Mouse (Mus musculus) stomach, postnatal 0 days (tissue): ENCODE measurements around the gene Mboat2. TPM values are rescaled to one million over a fixed set of nuclear protein-coding genes. Genes with fewer than 3 reads are reported as not detected.

Experiments
- ATAC-seq: fragments of 200-750 bp; cut with Nextera tagmentation; 2 replicates; pipeline ENCODE4 v1.8.0; 2017; ENCODE audit not compliant: low FRiP score, low TSS enrichment
- DNase-seq: peaks from one replicate; pipeline ENCODE4 v3.0.0-alpha.2; 2016; ENCODE audit warnings: low spot score
- H3K27ac ChIP-seq: fragments of 300-500 bp; sonication (generic); replicated peaks from 2 replicates; pipeline ENCODE4 v1.5.1; 2014; ENCODE audit warnings: mild to moderate bottlenecking, control low read depth
- H3K27me3 ChIP-seq: fragments of 300-500 bp; sonication (generic); 2 replicates; pipeline ENCODE4 v1.6.1; 2014; ENCODE audit warnings: low read length; ENCODE audit not compliant: control insufficient read depth, insufficient read depth
- H3K36me3 ChIP-seq: fragments of 300-500 bp; sonication (generic); 2 replicates; pipeline ENCODE4 v1.6.1; 2014; ENCODE audit warnings: low read length, mixed read lengths; ENCODE audit not compliant: control insufficient read depth, insufficient read depth
- H3K4me1 ChIP-seq: fragments of 300-500 bp; sonication (generic); replicated peaks from 2 replicates; pipeline ENCODE4 v1.6.1; 2014; ENCODE audit warnings: antibody characterized with exemption; ENCODE audit not compliant: control insufficient read depth, insufficient read depth
- H3K4me2 ChIP-seq: fragments of 300-500 bp; sonication (generic); replicated peaks from 2 replicates; pipeline ENCODE4 v1.6.1; 2014; ENCODE audit warnings: low read depth, mild to moderate bottlenecking, control low read depth, moderate library complexity
- H3K4me3 ChIP-seq: fragments of 300-500 bp; sonication (generic); 2 replicates; pipeline ENCODE4 v1.5.1; 2014; ENCODE audit warnings: low read depth, low read length, control low read depth
- H3K9ac ChIP-seq: fragments of 300-500 bp; sonication (generic); 2 replicates; pipeline ENCODE4 v1.6.1; 2014; ENCODE audit warnings: mild to moderate bottlenecking, low read length, control low read depth, mixed read lengths
- H3K9me3 ChIP-seq: fragments of 300-500 bp; sonication (generic); 2 replicates; pipeline ENCODE4 v1.6.1; 2016; ENCODE audit warnings: low read length; ENCODE audit not compliant: control insufficient read depth
- CTCF ChIP-seq: IDR thresholded peaks from 2 replicates; pipeline ENCODE4 v1.5.1; 2016; ENCODE audit warnings: antibody characterized with exemption, low read depth, mild to moderate bottlenecking, moderate library complexity
- EP300 ChIP-seq: optimal IDR thresholded peaks from 2 replicates; pipeline ENCODE3; 2016; ENCODE audit warnings: antibody characterized with exemption
- WGBS: fragments of 180-500 bp; shearing (Covaris S2); extraction: QIAGEN DNeasy Blood & Tissue Kit; methylation state at CpG from one replicate; pipeline ENCODE4 v1.1.7; 2014; 5-methylcytosine and 5-hydroxymethylcytosine counted together
- polyA plus RNA-seq: library from polyadenylated mRNA; unstranded; fragments of >200 nt; fragmentation: Nextera tagmentation; extraction: Ambion mirVana; gene quantifications from 2 replicates; pipeline ENCODE4 v1.2.1, GENCODE M21; 2015

Mboat2 gene
- polyA plus RNA-seq, 1 experiment from 2014 or later: 96.2 TPM

- no peaks in the 10 kb centered on the region for H3K27me3 ChIP-seq
- no peak overlapping the region for H3K27ac ChIP-seq
- H3K4me1 ChIP-seq: peaks cover 4% of the 10 kb centered on the region
- 83% methylated on average over 1 of the region's 1 CpGs for WGBS
- ATAC-seq: no peak
- H3K36me3 ChIP-seq: no peaks in the 10 kb centered on the region
- no peak overlapping the region for H3K4me3 ChIP-seq
- no peak overlapping the region for H3K4me2 ChIP-seq
- no peaks in the 10 kb centered on the region for H3K9me3 ChIP-seq
- H3K9ac ChIP-seq: no peak overlapping the region
- DNase-seq: no peak
- TF ChIP-seq CTCF (no peak), EP300 (no peak)
Observed at GRCm38 (mm10) chr12:24875908-24876307, 45.2 kb downstream of the Mboat2 start.

GRCm38 (mm10) chr12:24877231-24877630 lies 46.6 kb downstream of the Mboat2 start:
- no peak overlapping the region for H3K4me3 ChIP-seq
- peak overlapping the region; percentile 71 for H3K27ac ChIP-seq
- no peaks in the 10 kb centered on the region for H3K9me3 ChIP-seq
- no peaks in the 10 kb centered on the region for H3K36me3 ChIP-seq
- DNase-seq (no peak), ATAC-seq (0 out of 2 replicates have a peak, but pooled peaks have one; percentile 7)
- WGBS: 31% methylated on average over 7 of the region's 7 CpGs
- H3K4me2 ChIP-seq: no peak overlapping the region; the same call in 1 of the 2 replicates
- H3K4me1 ChIP-seq: peaks cover 4% of the 10 kb centered on the region
- no peak overlapping the region for H3K9ac ChIP-seq
- no peaks in the 10 kb centered on the region for H3K27me3 ChIP-seq
- TF ChIP-seq EP300: no peak

GRCm38 (mm10) chr12:24878090-24878489 lies 47.4 kb downstream of the Mboat2 start:
- DNase-seq (no peak), ATAC-seq (no peak)
- Histone ChIP-seq H3K27ac (no peak overlapping the region), H3K4me1 (peaks cover 4% of the 10 kb centered on the region), H3K27me3 (no peaks in the 10 kb centered on the region), H3K9me3 (no peaks in the 10 kb centered on the region), H3K36me3 (no peaks in the 10 kb centered on the region), H3K4me2 (no peak overlapping the region), H3K9ac (no peak overlapping the region), H3K4me3 (no peak overlapping the region)
- whole genome bisulfite sequencing: 74% methylated on average over 6 of the region's 6 CpGs
- TF ChIP-seq CTCF (no peak), EP300 (no peak)

DNA sequence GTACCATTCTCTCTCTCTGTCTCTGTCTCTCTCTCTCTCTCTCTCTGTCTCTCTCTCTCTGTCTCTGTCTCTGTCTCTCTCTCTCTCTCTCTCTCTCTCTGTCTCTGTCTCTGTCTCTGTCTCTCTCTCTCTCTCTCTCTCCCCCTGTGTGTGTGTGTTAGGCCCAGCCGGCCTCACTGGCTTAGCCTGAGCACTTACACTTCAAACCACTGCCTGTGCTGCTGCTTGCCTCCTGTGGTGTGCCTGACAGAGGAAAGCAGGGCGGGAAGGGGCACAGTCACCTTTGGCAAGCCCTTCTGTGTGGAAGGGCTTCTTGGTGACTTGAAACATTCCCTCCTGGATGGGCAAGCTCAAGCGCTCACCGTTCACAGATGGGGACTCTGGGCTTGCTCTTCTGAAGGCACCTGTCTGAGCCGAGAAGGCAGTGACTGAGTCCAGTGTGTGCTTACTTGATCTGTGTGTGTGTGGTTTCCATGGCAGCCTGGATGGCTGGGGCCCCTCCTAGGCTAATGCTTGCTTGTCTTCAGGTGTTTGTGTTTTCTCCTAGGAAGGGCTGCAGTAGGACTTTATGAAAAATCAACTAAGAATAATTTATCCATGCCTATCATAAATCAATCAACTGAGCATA lies 48.2 kb downstream of the Mboat2 start:
- Histone ChIP-seq H3K9me3 (no peaks in the 10 kb centered on the region), H3K4me3 (no peak overlapping the region), H3K4me1 (peaks cover 4% of the 10 kb centered on the region), H3K27me3 (no peaks in the 10 kb centered on the region), H3K9ac (no peak overlapping the region), H3K27ac (no peak overlapping the region), H3K4me2 (no peak overlapping the region), H3K36me3 (no peaks in the 10 kb centered on the region)
- ATAC-seq (peak; percentile 49; the same call in 1 of the 2 replicates), DNase-seq (no peak)
- WGBS: 49% methylated on average over 5 of the region's 5 CpGs
- TF ChIP-seq EP300: no peak
- TF ChIP-seq CTCF: no peak

- Histone ChIP-seq H3K27ac (no peak overlapping the region), H3K4me1 (peaks cover 4% of the 10 kb centered on the region), H3K27me3 (no peaks in the 10 kb centered on the region), H3K9ac (no peak overlapping the region), H3K36me3 (no peaks in the 10 kb centered on the region), H3K4me2 (no peak overlapping the region), H3K4me3 (no peak overlapping the region), H3K9me3 (no peaks in the 10 kb centered on the region)
- no peak for DNase-seq
- no peak for ATAC-seq
- 69% methylated on average over 10 of the region's 10 CpGs for WGBS
- TF ChIP-seq EP300: no peak
- TF ChIP-seq CTCF: no peak
Observed at GRCm38 (mm10) chr12:24879613-24880029, 48.9 kb downstream of the Mboat2 start.

DNA sequence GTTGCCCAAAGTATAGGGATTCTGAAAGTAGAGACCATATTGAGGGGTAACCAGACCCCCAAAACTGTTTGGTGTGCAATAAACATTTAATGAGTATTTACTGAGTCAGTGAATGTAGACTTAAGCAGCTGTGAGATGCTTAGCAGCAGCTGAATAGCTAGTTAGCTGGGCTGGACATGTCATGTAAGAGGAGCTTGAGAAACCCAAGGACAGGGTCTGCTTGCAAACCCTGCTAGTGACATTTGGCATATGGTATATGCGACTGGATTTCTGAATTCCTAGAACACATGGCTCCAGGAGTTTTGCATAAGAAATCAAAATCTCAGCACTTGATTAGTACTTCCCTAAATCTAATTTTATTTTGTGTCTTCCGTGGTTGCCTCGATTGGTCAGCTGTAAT lies 52.6 kb downstream of the Mboat2 start:
- 95% methylated on average over 3 of the region's 3 CpGs for WGBS
- H3K4me1 ChIP-seq: no peaks in the 10 kb centered on the region
- no peak for TF ChIP-seq CTCF
- no peak for TF ChIP-seq EP300
- ATAC-seq (no peak), DNase-seq (no peak)
- H3K36me3 ChIP-seq: no peaks in the 10 kb centered on the region
- H3K9ac ChIP-seq: no peak overlapping the region
- H3K9me3 ChIP-seq: no peaks in the 10 kb centered on the region
- H3K27ac ChIP-seq: no peak overlapping the region
- H3K4me2 ChIP-seq: no peak overlapping the region
- H3K27me3 ChIP-seq: no peaks in the 10 kb centered on the region
- H3K4me3 ChIP-seq: no peak overlapping the region
